Mouse (Mus musculus) testis, adult 2 months (tissue): ENCODE measurements around the gene Zfp503. TPM values are rescaled to one million over a fixed set of nuclear protein-coding genes. Genes with fewer than 3 reads are reported as not detected.

Experiments
- H3K27ac ChIP-seq: fragments of 200-500 bp; 2 replicates; pipeline ENCODE4 v1.5.1; 2012; ENCODE audit warnings: low read depth, low read length; ENCODE audit not compliant: control insufficient read depth, insufficient read depth
- H3K27me3 ChIP-seq: fragments of 200-500 bp; 2 replicates; pipeline ENCODE4 v1.6.1; 2012; ENCODE audit warnings: mild to moderate bottlenecking, low read length, moderate library complexity; ENCODE audit not compliant: control insufficient read depth, insufficient read depth
- H3K36me3 ChIP-seq: fragments of 200-500 bp; 2 replicates; pipeline ENCODE4 v1.6.1; 2012; ENCODE audit warnings: mild to moderate bottlenecking, low read length; ENCODE audit not compliant: control insufficient read depth, insufficient read depth
- H3K4me1 ChIP-seq: fragments of 200-500 bp; 2 replicates; pipeline ENCODE4 v1.6.1; 2012; ENCODE audit warnings: low read length; ENCODE audit not compliant: control insufficient read depth, insufficient read depth
- H3K4me3 ChIP-seq: fragments of 200-500 bp; 2 replicates; pipeline ENCODE4 v1.5.1; 2012; ENCODE audit warnings: low read depth, mild to moderate bottlenecking, low read length, moderate library complexity, mixed read lengths; ENCODE audit not compliant: control insufficient read depth
- CTCF ChIP-seq: fragments of 200-500 bp; IDR thresholded peaks from 2 replicates; pipeline ENCODE4 v1.5.1; 2012; ENCODE audit warnings: low read depth, mild to moderate bottlenecking, inconsistent platforms, low read length, moderate library complexity; ENCODE audit not compliant: control insufficient read depth, insufficient read depth, insufficient replicate concordance
- POLR2A ChIP-seq: fragments of 200-500 bp; IDR thresholded peaks from 2 replicates; pipeline ENCODE4 v1.6.1; 2012; ENCODE audit warnings: low read depth, mild to moderate bottlenecking, inconsistent platforms, low read length, moderate library complexity; ENCODE audit not compliant: control insufficient read depth
- polyA plus RNA-seq: library from polyadenylated mRNA; depleted of rRNA; stranded (reverse); fragments of >200 nt; gene quantifications from 2 replicates; pipeline ENCODE4 v1.2.3, GENCODE M21; 2012; rRNA removed

The Zfp503 gene
- polyA plus RNA-seq: 0.43 and 1.4 TPM in 2 replicates

GRCm38 (mm10) chr14:21989291-21989913, at the start of gene Zfp503:
Gene Zfp503, minus strand, starts transcription at chr14:21989601.
- H3K4me3 ChIP-seq: peak within 1 kb of the TSS; percentile 67
- H3K27ac ChIP-seq: peak within 1 kb of the TSS; percentile 61
- 0 out of 2 replicates have a peak, but pooled peaks have one; percentile 17 for TF ChIP-seq POLR2A
- no peak for TF ChIP-seq CTCF
- H3K36me3 ChIP-seq: no peaks in the 10 kb centered on the region
- H3K4me1 ChIP-seq: peaks cover 27% of the 10 kb centered on the region
- H3K27me3 ChIP-seq: peaks cover 8% of the 10 kb centered on the region

GRCm38 (mm10) chr14:22037498-22038131, 48.2 kb upstream of the Zfp503 start:
- H3K4me1 ChIP-seq: no peaks in the 10 kb centered on the region
- H3K27ac ChIP-seq: no peak overlapping the region
- H3K27me3 ChIP-seq: no peaks in the 10 kb centered on the region
- no peaks in the 10 kb centered on the region for H3K36me3 ChIP-seq
- no peak overlapping the region for H3K4me3 ChIP-seq
- TF ChIP-seq CTCF (no peak), POLR2A (no peak)

GRCm38 (mm10) chr14:22036802-22037497, 47.5 kb upstream of the Zfp503 start:
- no peaks in the 10 kb centered on the region for H3K4me1 ChIP-seq
- no peaks in the 10 kb centered on the region for H3K36me3 ChIP-seq
- TF ChIP-seq POLR2A (no peak), CTCF (no peak)
- no peak overlapping the region for H3K27ac ChIP-seq
- no peaks in the 10 kb centered on the region for H3K27me3 ChIP-seq
- H3K4me3 ChIP-seq: no peak overlapping the region

- no peak overlapping the region for H3K27ac ChIP-seq
Observed at GRCm38 (mm10) chr14:22036338-22036737, 46.9 kb upstream of the Zfp503 start.

GRCm38 (mm10) chr14:22035900-22036299, 46.5 kb upstream of the Zfp503 start:
- H3K4me3 ChIP-seq: no peak overlapping the region
- H3K27ac ChIP-seq: no peak overlapping the region
- H3K27me3 ChIP-seq: no peaks in the 10 kb centered on the region
- no peaks in the 10 kb centered on the region for H3K4me1 ChIP-seq
- H3K36me3 ChIP-seq: no peaks in the 10 kb centered on the region
- no peak for TF ChIP-seq POLR2A
- no peak for TF ChIP-seq CTCF

More at GRCm38 (mm10) chr14:22036338-22036737, 46.9 kb upstream of the Zfp503 start:
- H3K4me1 ChIP-seq: no peaks in the 10 kb centered on the region
- H3K36me3 ChIP-seq: no peaks in the 10 kb centered on the region
- no peak for TF ChIP-seq POLR2A
- TF ChIP-seq CTCF: no peak
- H3K27me3 ChIP-seq: no peaks in the 10 kb centered on the region
- H3K4me3 ChIP-seq: no peak overlapping the region

GRCm38 (mm10) chr14:22023533-22023932, 34.1 kb upstream of the Zfp503 start:
- H3K4me3 ChIP-seq: no peak overlapping the region
- H3K4me1 ChIP-seq: peaks cover 15% of the 10 kb centered on the region
- no peaks in the 10 kb centered on the region for H3K27me3 ChIP-seq
- no peak overlapping the region for H3K27ac ChIP-seq
- H3K36me3 ChIP-seq: no peaks in the 10 kb centered on the region; the same call in 1 of the 2 replicates
- TF ChIP-seq POLR2A (no peak), CTCF (no peak)

GRCm38 (mm10) chr14:22020885-22021284, 31.5 kb upstream of the Zfp503 start:
- no peaks in the 10 kb centered on the region for H3K36me3 ChIP-seq
- no peak overlapping the region for H3K27ac ChIP-seq
- H3K4me3 ChIP-seq: no peak overlapping the region
- H3K27me3 ChIP-seq: no peaks in the 10 kb centered on the region
- TF ChIP-seq CTCF: peak; percentile 24; the same call in 1 of the 2 replicates
- TF ChIP-seq POLR2A: no peak
- H3K4me1 ChIP-seq: peaks cover 15% of the 10 kb centered on the region
